In genomic region chr19:45073871-45074542, GRCm38 (mm10) we compare ENCODE assay signal across 8 mouse cellular contexts. TPM values are rescaled to one million over a fixed set of nuclear protein-coding genes. Genes with fewer than 3 reads are reported as not detected.
A peak's percentile ranks its signal among the peaks of the same experiment; 100 is the strongest.
DNase-seq lines count a peak whose midpoint lies in the region; ATAC-seq and TF ChIP-seq lines count a peak whose summit lies in the region.

No protein-coding gene starts in this region.

- 9% methylated on average over 20 of the region's 20 CpGs for WGBS in forebrain, embryonic 10.5 days
- WGBS in hindbrain, embryonic 11.5 days, result 10% methylated on average over 20 of the region's 20 CpGs

- TF ChIP-seq EP300 in MEL (IDR thresholded peaks at IDR 0.05; ENCODE audit: low read depth in 1 of 2, low read length in 2 of 2), result peak; percentile 24 to 29; a peak in 1 of 4 replicates

- peak; percentile 48; the same call in 1 of the 2 replicates for ATAC-seq in hindbrain, embryonic 11.5 days (ENCODE audit: low FRiP score)
- ATAC-seq in megakaryocyte progenitor cell, adult 5-6 weeks (replicated peaks; ENCODE audit: poor library complexity), result peak; percentile 47

- no peaks in the 10 kb centered on the region for H3K9me3 ChIP-seq in MEL (replicated peaks; ENCODE audit: insufficient read depth, low read length)
- H3K9me3 ChIP-seq in forebrain, embryonic 10.5 days, result no peaks in the 10 kb centered on the region
- H3K9me3 ChIP-seq in hindbrain, embryonic 11.5 days (ENCODE audit: control insufficient read depth, low read length), result no peaks in the 10 kb centered on the region

- peaks cover 5% of the 10 kb centered on the region; the same call in 1 of the 2 replicates for H3K79me2 ChIP-seq in MEL (ENCODE audit: control insufficient read depth, insufficient read depth, low read length, poor library complexity)

- peak; percentile 97 for DNase-seq in MEL (ENCODE audit: low read depth, low spot score)
- DNase-seq in c-Kit-negative CD71-positive TER-119-positive erythroid progenitor cells, embryonic 14.5 days (ENCODE audit: low read depth, low spot score), result peak; percentile 79
- DNase-seq in forebrain, embryonic 10.5 days (ENCODE audit: extremely low spot score, low spot score), result peak; percentile 85
- peak; percentile 89 for DNase-seq in hindbrain, embryonic 11.5 days (ENCODE audit: low spot score)
- DNase-seq in left cerebral cortex, postnatal 25 days (ENCODE audit: low spot score in 2 of 2), result peak; percentile 70 to 74
- DNase-seq in right cerebral cortex, postnatal 10 days (ENCODE audit: low spot score in 2 of 2), result peak; percentile 79 to 91
- peak; percentile 90 for DNase-seq in urinary bladder, postnatal 14 days (ENCODE audit: low spot score)

- peak overlapping the region; percentile 75 for H3K4me2 ChIP-seq in hindbrain, embryonic 11.5 days (replicated peaks; ENCODE audit: low read depth, low read length)

- peak; percentile 57 for TF ChIP-seq RAD21 in MEL (IDR thresholded peaks at IDR 0.05; ENCODE audit: low read depth, low read length)

- peaks cover 0 to 15% of the 10 kb centered on the region in 2 experiments; a peak in 2 of 4 replicates for H3K36me3 ChIP-seq in MEL (ENCODE audit: control insufficient read depth in 1 of 2, insufficient read depth in 2 of 2, low read length in 2 of 2)
- H3K36me3 ChIP-seq in forebrain, embryonic 10.5 days (replicated peaks), result no peaks in the 10 kb centered on the region
- no peaks in the 10 kb centered on the region for H3K36me3 ChIP-seq in hindbrain, embryonic 11.5 days (ENCODE audit: control insufficient read depth, insufficient read depth, low read length)

- H3K27me3 ChIP-seq in MEL (ENCODE audit: control insufficient read depth in 1 of 2, insufficient read depth in 2 of 2, low read length in 2 of 2), result peaks cover 0 to 6% of the 10 kb centered on the region in 2 experiments; a peak in 1 of 4 replicates
- peaks cover 89% of the 10 kb centered on the region for H3K27me3 ChIP-seq in forebrain, embryonic 10.5 days (ENCODE audit: poor library complexity, severe bottlenecking)
- H3K27me3 ChIP-seq in hindbrain, embryonic 11.5 days (ENCODE audit: control insufficient read depth, insufficient read depth, low read length), result peaks cover 42% of the 10 kb centered on the region

- intact Hi-C loops in left cerebral cortex, postnatal 25 days (cut with DNase I), result loop anchor here (1.0 to 10.0 kb wide), 2 partner anchors 16 to 319 kb away; partner anchors contain the start of gene Pax2

- peak overlapping the region; percentile 86 for H3K9ac ChIP-seq in MEL (ENCODE audit: control insufficient read depth, low read depth, low read length, poor library complexity, severe bottlenecking)
- H3K9ac ChIP-seq in hindbrain, embryonic 11.5 days (ENCODE audit: low read depth, low read length), result peak overlapping the region; percentile 76

- peak overlapping the region; percentile 75 to 77 for H3K4me3 ChIP-seq in MEL (ENCODE audit: control insufficient read depth in 1 of 2, insufficient read depth in 1 of 2, low read depth in 2 of 2, low read length in 2 of 2)
- peak overlapping the region; percentile 62 for H3K4me3 ChIP-seq in forebrain, embryonic 10.5 days
- H3K4me3 ChIP-seq in hindbrain, embryonic 11.5 days (ENCODE audit: low read depth, low read length), result peak overlapping the region; percentile 51

- peak overlapping the region; percentile 98 for H3K27ac ChIP-seq in MEL (ENCODE audit: control insufficient read depth, low read depth, low read length)
- H3K27ac ChIP-seq in forebrain, embryonic 10.5 days, result peak overlapping the region; percentile 91
- H3K27ac ChIP-seq in hindbrain, embryonic 11.5 days (ENCODE audit: low read depth, low read length), result no peak overlapping the region

- TF ChIP-seq CTCF in MEL (IDR thresholded peaks at IDR 0.05 in 2 of 3, conservative IDR thresholded peaks at IDR 0.05 in 1 of 3; ENCODE audit: control insufficient read depth in 1 of 3, insufficient read depth in 1 of 3, low read depth in 2 of 3, low read length in 3 of 3, poor library complexity in 1 of 3, severe bottlenecking in 1 of 3), result peak; percentile 93 to 96 (median 94)

- peaks cover 0 to 23% of the 10 kb centered on the region in 2 experiments; a peak in 2 of 4 replicates for H3K4me1 ChIP-seq in MEL (ENCODE audit: control insufficient read depth in 1 of 2, insufficient read depth in 2 of 2, low read length in 2 of 2)
- peaks cover 56% of the 10 kb centered on the region for H3K4me1 ChIP-seq in forebrain, embryonic 10.5 days
- H3K4me1 ChIP-seq in hindbrain, embryonic 11.5 days (replicated peaks; ENCODE audit: control insufficient read depth, insufficient read depth, low read length), result peaks cover 7% of the 10 kb centered on the region; the same call in 1 of the 2 replicates

- TF ChIP-seq POLR2A in MEL (IDR thresholded peaks at IDR 0.05; ENCODE audit: control insufficient read depth in 1 of 2, insufficient read depth in 1 of 2, low read depth in 1 of 2, low read length in 2 of 2, poor library complexity in 1 of 2), result no peak

TF ChIP-seq in MEL, 35 proteins besides CTCF, POLR2A, EP300 and RAD21 (continues in another document):
- TF ChIP-seq GATA1 (IDR thresholded peaks at IDR 0.05; ENCODE audit: low read depth, low read length) (0 out of 2 replicates have a peak, but pooled peaks have one; percentile 13), UBTF (IDR thresholded peaks at IDR 0.05; ENCODE audit: borderline replicate concordance, insufficient read depth, low read depth, low read length) (no peak), MYC (IDR thresholded peaks at IDR 0.05; ENCODE audit: low read depth, low read length) (peak; percentile 90), ZMIZ1 (IDR thresholded peaks at IDR 0.05; ENCODE audit: low read depth, low read length) (no peak), ZKSCAN1 (IDR thresholded peaks at IDR 0.05; ENCODE audit: low read depth, low read length) (no peak), MEF2A (IDR thresholded peaks at IDR 0.05; ENCODE audit: extremely low read depth, insufficient replicate concordance, low read depth, low read length, poor library complexity, severe bottlenecking) (no peak), MAX (IDR thresholded peaks at IDR 0.05; ENCODE audit: low read length) (peak; percentile 51), MXI1 (IDR thresholded peaks at IDR 0.05; ENCODE audit: low read depth, low read length) (0 out of 2 replicates have a peak, but pooled peaks have one; percentile 63), POLR2AphosphoS5 (IDR thresholded peaks at IDR 0.05; ENCODE audit: borderline replicate concordance, low read depth, low read length) (no peak), TCF12 (IDR thresholded peaks at IDR 0.05; ENCODE audit: low read depth, low read length) (no peak), NRF1 (IDR thresholded peaks at IDR 0.05; ENCODE audit: insufficient read depth, low read depth, low read length, poor library complexity, severe bottlenecking) (no peak), BHLHE40 (IDR thresholded peaks at IDR 0.05; ENCODE audit: borderline replicate concordance, low read depth, low read length) (0 out of 2 replicates have a peak, but pooled peaks have one; percentile 50), CHD2 (IDR thresholded peaks at IDR 0.05; ENCODE audit: low read length) (no peak), RCOR1 (IDR thresholded peaks at IDR 0.05; ENCODE audit: low read depth, low read length) (peak; percentile 44), GABPA (IDR thresholded peaks at IDR 0.05; ENCODE audit: low read depth, low read length) (no peak), ELF1 (IDR thresholded peaks at IDR 0.05; ENCODE audit: low read depth, low read length) (no peak)

RNA-seq across cellular contexts. Expression of gene Kazald1, which starts 1.0 kb away (rescaled TPM):
- total RNA-seq in MEL (2012; rRNA removed), result 0.33 and 0.39 TPM in 2 replicates
- 1 to 10 TPM in 1 of 2 experiments, not detected in 1; 1.5 TPM for polyA plus RNA-seq in MEL (2012; ENCODE audit: insufficient read depth in 1 of 2, insufficient read length in 2 of 2, low read depth in 1 of 2, low replicate concordance in 2 of 2, missing spikeins in 1 of 2)
- 0.20 and 0.63 TPM in 2 replicates for polyA plus RNA-seq in forebrain, embryonic 10.5 days (2016; fragmentation: Nextera tagmentation; extraction: Ambion mirVana)
- polyA plus RNA-seq in hindbrain, embryonic 11.5 days (2014; fragmentation: Nextera tagmentation; extraction: Ambion mirVana), result 2.9 and 3.9 TPM in 2 replicates
- total RNA-seq in left cerebral cortex, postnatal 25 days (2021), result 1 to 10 TPM; 1.9 to 2.2 TPM
- 0.17 and 0.25 TPM in 2 replicates for total RNA-seq in megakaryocyte progenitor cell, adult 5-6 weeks (2015)
- total RNA-seq in megakaryocyte progenitor cell, adult 5-6 weeks (2017), result 0.83 and 0.84 TPM in 2 replicates

RNA-seq across cellular contexts. Expression of gene Sfxn3, which starts 26.7 kb away (rescaled TPM):
- 3.6 and 5.0 TPM in 2 replicates for total RNA-seq in MEL (2012; rRNA removed)
- 10 to 100 TPM in 1 of 2 experiments, not detected in 1; 10.6 TPM for polyA plus RNA-seq in MEL (2012; ENCODE audit: insufficient read depth in 1 of 2, insufficient read length in 2 of 2, low read depth in 1 of 2, low replicate concordance in 2 of 2, missing spikeins in 1 of 2)
- 6.3 and 6.9 TPM in 2 replicates for polyA plus RNA-seq in forebrain, embryonic 10.5 days (2016; fragmentation: Nextera tagmentation; extraction: Ambion mirVana)
- polyA plus RNA-seq in hindbrain, embryonic 11.5 days (2014; fragmentation: Nextera tagmentation; extraction: Ambion mirVana), result 22.7 and 23.8 TPM in 2 replicates
- 100 to 1,000 TPM; 107 to 129 TPM for total RNA-seq in left cerebral cortex, postnatal 25 days (2021)
- 17.5 and 23.8 TPM in 2 replicates for total RNA-seq in megakaryocyte progenitor cell, adult 5-6 weeks (2015)
- 2.4 and 3.1 TPM in 2 replicates for total RNA-seq in megakaryocyte progenitor cell, adult 5-6 weeks (2017)

RNA-seq across cellular contexts. Expression of gene Pdzd7, which starts 28.5 kb away (rescaled TPM):
- total RNA-seq in MEL (2012; rRNA removed), result 0.08 and 0.10 TPM in 2 replicates
- under 1 TPM in 1 of 2 experiments, not detected in 1; 0.56 TPM for polyA plus RNA-seq in MEL (2012; ENCODE audit: insufficient read depth in 1 of 2, insufficient read length in 2 of 2, low read depth in 1 of 2, low replicate concordance in 2 of 2, missing spikeins in 1 of 2)
- 0.15 and 0.25 TPM in 2 replicates for polyA plus RNA-seq in forebrain, embryonic 10.5 days (2016; fragmentation: Nextera tagmentation; extraction: Ambion mirVana)
- 0.62 TPM in 1 of 2 replicates, not detected in the other for polyA plus RNA-seq in hindbrain, embryonic 11.5 days (2014; fragmentation: Nextera tagmentation; extraction: Ambion mirVana)
- 1 to 10 TPM; 4.2 to 4.6 TPM for total RNA-seq in left cerebral cortex, postnatal 25 days (2021)
- total RNA-seq in megakaryocyte progenitor cell, adult 5-6 weeks (2015), result 0.05 TPM in 1 of 2 replicates, not detected in the other
- not detected in 2 replicates for total RNA-seq in megakaryocyte progenitor cell, adult 5-6 weeks (2017)

RNA-seq across cellular contexts. Expression of gene Lzts2, which starts 59.8 kb away (rescaled TPM):
- total RNA-seq in MEL (2012; rRNA removed), result 4.0 and 4.2 TPM in 2 replicates
- 10 to 100 TPM in 1 of 2 experiments, not detected in 1; 13.1 TPM for polyA plus RNA-seq in MEL (2012; ENCODE audit: insufficient read depth in 1 of 2, insufficient read length in 2 of 2, low read depth in 1 of 2, low replicate concordance in 2 of 2, missing spikeins in 1 of 2)
- 47.9 and 52.4 TPM in 2 replicates for polyA plus RNA-seq in forebrain, embryonic 10.5 days (2016; fragmentation: Nextera tagmentation; extraction: Ambion mirVana)
- polyA plus RNA-seq in hindbrain, embryonic 11.5 days (2014; fragmentation: Nextera tagmentation; extraction: Ambion mirVana), result 39.7 and 41.0 TPM in 2 replicates
- total RNA-seq in left cerebral cortex, postnatal 25 days (2021), result 10 to 100 TPM; 30.8 to 32.2 TPM
- 4.8 and 5.1 TPM in 2 replicates for total RNA-seq in megakaryocyte progenitor cell, adult 5-6 weeks (2015)
- total RNA-seq in megakaryocyte progenitor cell, adult 5-6 weeks (2017), result 7.7 and 8.6 TPM in 2 replicates

Comparison
In these comparisons a context has a peak if more than half of its experiments do, and no peak if none do; other contexts are left out.
1. RNA of gene Sfxn3, which starts 26.7 kb away (total RNA-seq): 107 to 129 TPM in left cerebral cortex, postnatal 25 days; 2.4 to 23.8 TPM in megakaryocyte progenitor cell, adult 5-6 weeks and 3.6 to 5.0 TPM in MEL; every median in the first group is over 4 times any median in the second.
2. Peak in every context shown above with its lines, with median percentiles within 50 percentile points of each other: DNase-seq and H3K4me3 ChIP-seq.